Mouse (Mus musculus): ENCODE data around the gene Aplp2. TPM values are rescaled to one million over a fixed set of nuclear protein-coding genes. Genes with fewer than 3 reads are reported as not detected.
"Not testable (repeated sequence)": the region's sequence is repeated elsewhere in the genome, so short reads cannot be mapped to it uniquely, and the experiment has no call there.

The Aplp2 gene
- polyA plus RNA-seq, 1 experiment from 2014 or later: 403 TPM

- H3K4me2 ChIP-seq (ENCODE audit: low read length): no peak overlapping the region
- whole genome bisulfite sequencing: 85% methylated on average over 6 of the region's 6 CpGs
- ATAC-seq: no peak
- no peaks in the 10 kb centered on the region for H3K9me3 ChIP-seq (replicated peaks; ENCODE audit: control insufficient read depth, low read length, poor library complexity, severe bottlenecking)
- no peak overlapping the region for H3K9ac ChIP-seq (ENCODE audit: low read depth, low read length)
- H3K36me3 ChIP-seq (ENCODE audit: control insufficient read depth, insufficient read depth, low read length): no peaks in the 10 kb centered on the region
- H3K4me3 ChIP-seq (ENCODE audit: low read depth, low read length): no peak overlapping the region
- H3K27me3 ChIP-seq (ENCODE audit: control insufficient read depth, insufficient read depth, low read depth, low read length): no peaks in the 10 kb centered on the region
- H3K4me1 ChIP-seq (ENCODE audit: control insufficient read depth, insufficient read depth, low read length): no peaks in the 10 kb centered on the region
- H3K27ac ChIP-seq (ENCODE audit: low read length): 0 out of 2 replicates have a peak overlapping the region, but pooled peaks have one; percentile 30
Measured at GRCm38 (mm10) chr9:31177692-31178091, 33.9 kb downstream of the Aplp2 start.

- WGBS: 80% methylated on average over 8 of the region's 8 CpGs
- Histone ChIP-seq H3K27me3 (ENCODE audit: control insufficient read depth, insufficient read depth, low read depth, low read length) (no peaks in the 10 kb centered on the region), H3K4me2 (ENCODE audit: low read length) (no peak overlapping the region), H3K4me3 (ENCODE audit: low read depth, low read length) (no peak overlapping the region), H3K9ac (ENCODE audit: low read depth, low read length) (no peak overlapping the region), H3K4me1 (ENCODE audit: control insufficient read depth, insufficient read depth, low read length) (no peaks in the 10 kb centered on the region), H3K27ac (ENCODE audit: low read length) (no peak overlapping the region), H3K9me3 (replicated peaks; ENCODE audit: control insufficient read depth, low read length, poor library complexity, severe bottlenecking) (no peaks in the 10 kb centered on the region), H3K36me3 (ENCODE audit: control insufficient read depth, insufficient read depth, low read length) (no peaks in the 10 kb centered on the region)
- no peak for ATAC-seq
Measured at GRCm38 (mm10) chr9:31176379-31177130, 35.1 kb downstream of the Aplp2 start.

GRCm38 (mm10) chr9:31175978-31176377 is 35.6 kb downstream of the Aplp2 start:
- Histone ChIP-seq H3K9me3 (replicated peaks; ENCODE audit: control insufficient read depth, low read length, poor library complexity, severe bottlenecking) (no peaks in the 10 kb centered on the region), H3K4me1 (ENCODE audit: control insufficient read depth, insufficient read depth, low read length) (no peaks in the 10 kb centered on the region), H3K27ac (ENCODE audit: low read length) (no peak overlapping the region), H3K36me3 (ENCODE audit: control insufficient read depth, insufficient read depth, low read length) (no peaks in the 10 kb centered on the region), H3K4me2 (ENCODE audit: low read length) (no peak overlapping the region), H3K4me3 (ENCODE audit: low read depth, low read length) (no peak overlapping the region), H3K9ac (ENCODE audit: low read depth, low read length) (no peak overlapping the region), H3K27me3 (ENCODE audit: control insufficient read depth, insufficient read depth, low read depth, low read length) (no peaks in the 10 kb centered on the region)
- ATAC-seq: no peak
- 90% methylated on average over 3 of the region's 3 CpGs for WGBS

- Histone ChIP-seq H3K27me3 (ENCODE audit: control insufficient read depth, insufficient read depth, low read depth, low read length) (no peaks in the 10 kb centered on the region), H3K4me3 (ENCODE audit: low read depth, low read length) (no peak overlapping the region), H3K9ac (ENCODE audit: low read depth, low read length) (no peak overlapping the region), H3K27ac (ENCODE audit: low read length) (no peak overlapping the region), H3K9me3 (replicated peaks; ENCODE audit: control insufficient read depth, low read length, poor library complexity, severe bottlenecking) (no peaks in the 10 kb centered on the region), H3K4me2 (ENCODE audit: low read length) (no peak overlapping the region), H3K36me3 (ENCODE audit: control insufficient read depth, insufficient read depth, low read length) (0 out of 2 replicates have a peak, but pooled peaks cover 1% of the 10 kb centered on the region), H3K4me1 (ENCODE audit: control insufficient read depth, insufficient read depth, low read length) (no peaks in the 10 kb centered on the region)
- ATAC-seq: no peak
- 93% methylated on average over 6 of the region's 6 CpGs for WGBS
Measured at GRCm38 (mm10) chr9:31175346-31175745, 36.3 kb downstream of the Aplp2 start.

GRCm38 (mm10) chr9:31168356-31169093 is 43.1 kb downstream of the Aplp2 start:
- WGBS: 93% methylated on average over 22 of the region's 22 CpGs
- H3K9me3 ChIP-seq (replicated peaks; ENCODE audit: control insufficient read depth, low read length, poor library complexity, severe bottlenecking): no peaks in the 10 kb centered on the region
- no peak overlapping the region for H3K4me3 ChIP-seq (ENCODE audit: low read depth, low read length)
- no peaks in the 10 kb centered on the region for H3K4me1 ChIP-seq (ENCODE audit: control insufficient read depth, insufficient read depth, low read length)
- H3K9ac ChIP-seq (ENCODE audit: low read depth, low read length): no peak overlapping the region
- peaks cover 20% of the 10 kb centered on the region for H3K36me3 ChIP-seq (ENCODE audit: control insufficient read depth, insufficient read depth, low read length)
- no peak overlapping the region for H3K27ac ChIP-seq (ENCODE audit: low read length)
- no peak overlapping the region for H3K4me2 ChIP-seq (ENCODE audit: low read length)
- H3K27me3 ChIP-seq (ENCODE audit: control insufficient read depth, insufficient read depth, low read depth, low read length): no peaks in the 10 kb centered on the region
- no peak for ATAC-seq

- H3K27ac ChIP-seq (ENCODE audit: low read length): no peak overlapping the region
- H3K9me3 ChIP-seq (replicated peaks; ENCODE audit: control insufficient read depth, low read length, poor library complexity, severe bottlenecking): no peaks in the 10 kb centered on the region
- H3K4me1 ChIP-seq (ENCODE audit: control insufficient read depth, insufficient read depth, low read length): no peaks in the 10 kb centered on the region
- ATAC-seq: no peak
- no peak overlapping the region for H3K9ac ChIP-seq (ENCODE audit: low read depth, low read length)
- peaks cover 20% of the 10 kb centered on the region for H3K36me3 ChIP-seq (ENCODE audit: control insufficient read depth, insufficient read depth, low read length)
- H3K4me2 ChIP-seq (ENCODE audit: low read length): no peak overlapping the region
- H3K4me3 ChIP-seq (ENCODE audit: low read depth, low read length): no peak overlapping the region
- H3K27me3 ChIP-seq (ENCODE audit: control insufficient read depth, insufficient read depth, low read depth, low read length): no peaks in the 10 kb centered on the region
- WGBS: 93% methylated on average over 13 of the region's 13 CpGs
Measured at GRCm38 (mm10) chr9:31167305-31167704, 44.3 kb downstream of the Aplp2 start.

- 82% methylated on average over 3 of the region's 3 CpGs for WGBS
- peaks cover 32% of the 10 kb centered on the region for H3K36me3 ChIP-seq (ENCODE audit: control insufficient read depth, insufficient read depth, low read length)
- H3K4me1 ChIP-seq (ENCODE audit: control insufficient read depth, insufficient read depth, low read length); H3K9ac ChIP-seq (ENCODE audit: low read depth, low read length); ATAC-seq; H3K9me3 ChIP-seq (replicated peaks; ENCODE audit: control insufficient read depth, low read length, poor library complexity, severe bottlenecking); H3K4me2 ChIP-seq (ENCODE audit: low read length); H3K4me3 ChIP-seq (ENCODE audit: low read depth, low read length); H3K27me3 ChIP-seq (ENCODE audit: control insufficient read depth, insufficient read depth, low read depth, low read length); H3K27ac ChIP-seq (ENCODE audit: low read length): not testable (repeated sequence)
Measured at GRCm38 (mm10) chr9:31165505-31165904, 46.1 kb downstream of the Aplp2 start.

GRCm38 (mm10) chr9:31163327-31163726 is 48.3 kb downstream of the Aplp2 start:
- Histone ChIP-seq H3K4me1 (ENCODE audit: control insufficient read depth, insufficient read depth, low read length) (no peaks in the 10 kb centered on the region), H3K4me3 (ENCODE audit: low read depth, low read length) (no peak overlapping the region), H3K9me3 (replicated peaks; ENCODE audit: control insufficient read depth, low read length, poor library complexity, severe bottlenecking) (no peaks in the 10 kb centered on the region), H3K27ac (ENCODE audit: low read length) (no peak overlapping the region), H3K4me2 (ENCODE audit: low read length) (no peak overlapping the region), H3K36me3 (ENCODE audit: control insufficient read depth, insufficient read depth, low read length) (peaks cover 32% of the 10 kb centered on the region), H3K27me3 (ENCODE audit: control insufficient read depth, insufficient read depth, low read depth, low read length) (no peaks in the 10 kb centered on the region), H3K9ac (ENCODE audit: low read depth, low read length) (no peak overlapping the region)
- WGBS: 95% methylated on average over 1 of the region's 1 CpGs
- ATAC-seq: no peak

GRCm38 (mm10) chr9:31162911-31163310 is 48.7 kb downstream of the Aplp2 start:
- Histone ChIP-seq H3K4me1 (ENCODE audit: control insufficient read depth, insufficient read depth, low read length) (no peaks in the 10 kb centered on the region), H3K27ac (ENCODE audit: low read length) (no peak overlapping the region), H3K27me3 (ENCODE audit: control insufficient read depth, insufficient read depth, low read depth, low read length) (no peaks in the 10 kb centered on the region), H3K36me3 (ENCODE audit: control insufficient read depth, insufficient read depth, low read length) (peaks cover 32% of the 10 kb centered on the region), H3K9ac (ENCODE audit: low read depth, low read length) (no peak overlapping the region), H3K9me3 (replicated peaks; ENCODE audit: control insufficient read depth, low read length, poor library complexity, severe bottlenecking) (no peaks in the 10 kb centered on the region), H3K4me3 (ENCODE audit: low read depth, low read length) (no peak overlapping the region), H3K4me2 (ENCODE audit: low read length) (no peak overlapping the region)
- 89% methylated on average over 1 of the region's 1 CpGs for WGBS
- no peak for ATAC-seq

Measured in midbrain, embryonic 16.5 days (tissue).